Mouse (Mus musculus) brain, embryonic 18.5 days (tissue): ENCODE data around the gene Pts.
A peak's percentile ranks its signal among the peaks of the same experiment; 100 is the strongest.

Experiments used
- DNase-seq: peaks from one replicate; pipeline ENCODE4 v3.0.0-alpha.2; 2012; ENCODE audit warnings: low read depth, low spot score

The Pts gene

DNA sequence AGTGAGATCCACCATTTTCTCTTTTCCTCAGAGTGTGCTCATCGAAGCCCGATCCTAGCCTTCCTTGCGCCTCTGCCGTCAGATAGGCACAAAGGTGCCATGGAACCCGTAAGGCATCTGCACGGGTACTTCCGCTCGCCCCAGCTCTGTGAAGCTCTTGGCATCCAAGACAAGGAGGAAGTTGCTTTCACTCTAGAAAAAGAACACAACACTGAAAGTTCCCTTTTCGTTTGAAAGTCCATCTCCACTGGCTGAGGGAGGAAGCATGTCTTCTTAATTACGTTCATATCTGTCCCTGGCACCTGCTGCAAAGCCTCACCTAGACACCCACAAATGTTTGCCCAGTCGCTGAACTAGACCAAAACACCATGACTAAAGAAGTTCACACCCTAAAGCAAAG, 4.8 kb upstream of the Pts start:
- DNase-seq, result no peak

DNA sequence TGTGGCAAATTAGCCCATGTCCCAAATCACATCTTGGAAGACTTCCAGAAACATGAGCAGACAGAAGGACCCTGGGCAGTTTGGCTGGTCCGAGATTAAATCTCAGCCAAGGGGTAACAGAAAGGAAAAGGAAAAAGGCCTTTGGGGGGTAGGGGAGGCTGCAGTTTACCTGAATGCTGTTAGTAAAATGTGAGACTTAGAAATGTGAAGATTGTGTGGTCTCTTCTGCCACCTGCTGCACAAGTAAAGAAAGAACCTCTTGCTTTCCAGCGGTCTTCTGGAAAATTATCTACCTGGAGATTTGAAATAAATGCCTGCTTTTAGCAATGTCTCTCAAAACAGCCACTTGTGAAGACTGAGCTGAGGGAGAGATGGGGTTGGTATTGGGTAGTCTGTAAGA, 2.4 kb upstream of the Pts start:
- peak; percentile 34 for DNase-seq

- no peak for DNase-seq
Observed at GRCm38 (mm10) chr9:50527860-50528259, 664 bp downstream of the Pts start.

DNA sequence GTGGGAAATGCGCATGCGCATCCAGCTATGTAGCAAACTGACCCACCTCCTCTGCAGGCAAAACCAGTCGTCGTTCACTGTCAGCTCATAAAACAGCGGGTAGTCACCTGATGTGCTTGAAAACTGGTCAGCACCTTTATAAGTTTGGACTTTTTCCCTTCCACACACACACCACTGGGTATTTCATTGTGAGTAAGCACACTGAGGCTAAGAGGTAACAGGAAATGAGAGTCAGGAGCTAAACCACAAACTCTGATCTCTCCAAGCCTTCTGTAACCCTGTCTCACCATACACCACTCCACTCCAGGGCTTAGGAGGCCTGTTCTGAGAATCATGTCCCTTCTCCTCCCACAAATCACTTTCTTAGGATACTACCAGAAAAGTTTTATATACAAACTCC, 2.9 kb downstream of the Pts start:
- DNase-seq, result no peak

DNA sequence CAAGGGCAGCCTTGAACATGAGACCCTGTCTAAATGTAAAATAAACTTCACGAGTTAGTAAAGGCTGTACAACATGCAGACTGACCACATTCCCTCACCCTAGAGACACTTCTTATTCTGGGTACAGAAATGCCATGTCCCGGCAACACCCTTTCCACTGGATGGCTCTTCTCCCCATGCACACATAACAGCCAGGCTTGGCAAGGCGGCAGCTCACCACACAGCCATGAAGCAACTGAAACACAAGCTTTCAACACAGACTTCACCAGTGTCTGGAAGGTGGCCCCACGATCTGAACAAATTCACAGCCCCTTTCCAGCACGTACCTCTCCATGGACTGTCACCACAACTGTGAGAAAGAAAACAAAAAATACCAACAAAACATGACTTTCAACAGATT, 3.6 kb downstream of the Pts start:
- no peak for DNase-seq

- no peak for DNase-seq
Observed at GRCm38 (mm10) chr9:50522574-50522973, 6.0 kb downstream of the Pts start.

GRCm38 (mm10) chr9:50521562-50521961, 7.0 kb downstream of the Pts start:
- DNase-seq, result no peak

GRCm38 (mm10) chr9:50520748-50521147, 7.8 kb downstream of the Pts start:
- DNase-seq, result no peak

DNA sequence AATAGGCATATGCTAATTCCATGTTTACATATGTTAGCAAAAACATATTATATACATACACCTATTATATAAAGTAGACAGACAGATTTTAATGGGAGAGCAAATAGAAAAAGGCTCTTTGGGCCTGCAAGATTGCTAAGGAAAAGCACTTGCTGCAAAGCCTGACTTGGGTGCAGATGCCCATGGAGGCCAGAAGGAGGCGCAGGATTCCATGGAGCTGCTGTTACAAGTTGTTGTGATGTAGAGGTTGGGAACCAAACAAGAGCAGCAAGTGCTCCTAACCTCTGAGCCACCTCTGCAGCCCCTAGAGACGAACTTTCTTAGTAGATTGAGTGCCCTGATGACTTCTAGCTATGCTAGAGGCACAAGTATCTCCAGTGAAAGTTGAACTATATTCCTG, 9.7 kb downstream of the Pts start:
- DNase-seq, result no peak

DNA sequence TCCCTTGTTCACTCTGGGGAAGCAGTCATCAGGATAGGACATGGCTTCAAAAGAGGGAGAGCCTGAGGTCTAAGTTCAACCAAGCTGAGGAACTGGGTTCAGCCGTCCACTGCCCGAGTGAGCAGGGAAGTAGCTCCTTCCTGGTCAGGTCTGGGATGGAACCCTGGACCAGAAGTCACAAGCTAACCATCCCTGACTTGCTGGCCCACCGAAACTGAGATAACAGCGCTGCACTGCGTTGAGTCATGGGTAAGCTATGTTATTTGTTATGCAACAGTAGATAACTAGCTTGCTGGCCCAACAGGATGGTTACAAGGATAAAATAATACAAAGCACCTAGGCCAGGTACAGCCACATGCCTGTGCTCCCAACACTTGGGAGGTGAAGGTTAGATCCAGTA, 13.1 kb downstream of the Pts start:
- DNase-seq, result no peak

GRCm38 (mm10) chr9:50507570-50507969, 21.0 kb downstream of the Pts start:
- DNase-seq, result no peak

GRCm38 (mm10) chr9:50505405-50505804, 23.1 kb downstream of the Pts start:
- DNase-seq, result no peak

- no peak for DNase-seq
Observed at GRCm38 (mm10) chr9:50502949-50503348, 25.6 kb downstream of the Pts start.

- DNase-seq, result peak; percentile 59
Observed at GRCm38 (mm10) chr9:50500974-50501501, 27.5 kb downstream of the Pts start.

GRCm38 (mm10) chr9:50500467-50500973, 28.0 kb downstream of the Pts start:
- no peak for DNase-seq

- no peak for DNase-seq
Observed at GRCm38 (mm10) chr9:50499781-50500180, 28.7 kb downstream of the Pts start.

GRCm38 (mm10) chr9:50498815-50499214, 29.7 kb downstream of the Pts start:
- no peak for DNase-seq

GRCm38 (mm10) chr9:50497536-50497935, 31.0 kb downstream of the Pts start:
- no peak for DNase-seq

- no peak for DNase-seq
Observed at GRCm38 (mm10) chr9:50497076-50497475, 31.4 kb downstream of the Pts start.

- no peak for DNase-seq
Observed at GRCm38 (mm10) chr9:50496546-50496945, 32.0 kb downstream of the Pts start.

- no peak for DNase-seq
Observed at GRCm38 (mm10) chr9:50496151-50496505, 32.4 kb downstream of the Pts start.

- DNase-seq, result no peak
Observed at GRCm38 (mm10) chr9:50495405-50496150, 32.9 kb downstream of the Pts start.

DNA sequence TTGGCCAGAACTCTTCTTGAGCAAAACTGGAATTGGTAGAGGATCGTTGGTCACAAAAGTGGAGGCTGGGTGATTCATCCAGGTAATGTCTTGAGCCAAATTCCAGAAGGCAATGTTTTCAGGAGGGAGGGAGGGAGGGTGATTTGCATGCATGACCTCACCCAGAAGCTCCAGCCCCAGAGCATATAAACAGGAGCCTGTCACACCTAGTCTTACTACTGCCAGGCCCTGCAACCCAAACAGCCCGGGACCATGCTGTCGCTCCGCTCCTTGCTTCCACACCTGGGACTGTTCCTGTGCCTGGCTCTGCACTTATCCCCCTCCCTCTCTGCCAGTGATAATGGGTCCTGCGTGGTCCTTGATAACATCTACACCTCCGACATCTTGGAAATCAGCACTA, 34.2 kb downstream of the Pts start, which contains the start of gene Plet1:
Gene Plet1, plus strand, starts transcription at position 215 of the 400 bp plus-strand sequence.
- DNase-seq, result no peak
